Mouse (Mus musculus): ENCODE data around the gene Rho. TPM values are rescaled to one million over a fixed set of nuclear protein-coding genes. Genes with fewer than 3 reads are reported as not detected.

The Rho gene
- total RNA-seq, 2 experiments from 2014 or later = 0.89 to 1.0 TPM

GRCm38 (mm10) chr6:115914511-115915202, 16.9 kb upstream of the Rho start:
- DNase-seq (ENCODE audit: low spot score in 2 of 2) = peak; percentile 54 to 82

DNA sequence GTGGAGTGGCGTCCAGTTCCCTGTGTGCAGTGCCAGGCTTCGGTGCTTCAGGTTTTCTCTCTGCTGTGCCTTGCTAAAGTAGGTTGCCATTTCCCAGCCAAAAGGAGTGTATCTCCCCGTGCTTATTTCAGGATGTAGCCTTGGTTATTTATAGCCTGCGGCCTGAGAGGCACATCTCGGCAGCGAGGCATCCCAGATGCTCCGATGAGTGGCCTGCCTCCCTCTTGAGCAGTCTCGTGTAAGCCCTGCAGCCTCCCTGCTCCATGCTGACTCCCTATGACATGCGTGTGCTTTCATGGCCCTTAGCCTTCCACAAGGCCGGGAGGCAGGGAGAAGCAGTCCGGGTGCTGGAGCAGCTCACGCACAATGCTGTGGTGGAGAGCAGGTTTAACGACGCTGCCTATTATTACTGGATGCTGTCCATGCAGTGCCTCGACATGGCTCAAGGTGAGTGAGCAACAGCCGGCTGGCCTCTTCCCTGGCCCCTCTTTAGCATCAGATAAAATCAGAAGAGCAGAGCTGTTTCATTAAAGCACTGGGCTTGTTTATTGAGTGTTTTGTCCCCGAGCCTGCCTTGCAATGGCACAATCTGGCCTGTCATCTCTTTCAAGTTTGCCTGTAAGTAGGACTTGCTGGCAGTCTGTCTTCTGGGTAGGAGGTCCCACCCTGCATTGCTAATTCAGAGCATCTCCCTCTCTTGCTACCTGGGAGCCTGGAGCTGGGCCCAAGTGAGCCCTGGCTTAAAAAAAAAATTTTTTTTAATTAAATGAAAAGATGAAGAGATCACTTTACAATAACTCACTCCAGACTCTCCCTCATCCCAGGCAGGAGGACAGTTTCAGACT, 15.7 kb upstream of the Rho start:
- DNase-seq (ENCODE audit: low spot score in 2 of 2) = no peak

- no peak for DNase-seq (ENCODE audit: low spot score in 2 of 2)
Measured at GRCm38 (mm10) chr6:115916611-115917010, 14.9 kb upstream of the Rho start.

DNA sequence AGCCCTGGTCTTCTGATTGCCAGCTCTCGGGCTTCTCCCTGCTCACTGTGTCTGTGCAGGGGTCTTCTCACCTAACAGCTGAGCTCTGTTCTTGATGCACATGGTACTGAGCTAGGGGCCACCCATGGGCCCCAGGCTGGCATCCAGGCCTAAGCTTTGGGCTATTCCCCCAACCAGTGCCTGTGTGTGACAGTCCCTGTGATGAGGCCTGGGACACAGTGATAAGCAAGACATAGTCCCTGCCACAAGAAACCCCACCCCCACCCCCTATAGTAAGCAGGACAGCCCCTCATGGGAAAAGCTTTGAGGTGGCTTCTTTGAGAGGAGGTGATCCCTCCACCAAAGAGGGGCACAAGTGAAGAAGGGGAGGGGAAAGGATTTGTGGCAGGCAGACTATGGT, 12.9 kb upstream of the Rho start:
- no peak for DNase-seq (ENCODE audit: low spot score in 2 of 2)

- no peak for DNase-seq (ENCODE audit: low spot score in 2 of 2)
Measured at GRCm38 (mm10) chr6:115919876-115920275, 11.7 kb upstream of the Rho start.

DNA sequence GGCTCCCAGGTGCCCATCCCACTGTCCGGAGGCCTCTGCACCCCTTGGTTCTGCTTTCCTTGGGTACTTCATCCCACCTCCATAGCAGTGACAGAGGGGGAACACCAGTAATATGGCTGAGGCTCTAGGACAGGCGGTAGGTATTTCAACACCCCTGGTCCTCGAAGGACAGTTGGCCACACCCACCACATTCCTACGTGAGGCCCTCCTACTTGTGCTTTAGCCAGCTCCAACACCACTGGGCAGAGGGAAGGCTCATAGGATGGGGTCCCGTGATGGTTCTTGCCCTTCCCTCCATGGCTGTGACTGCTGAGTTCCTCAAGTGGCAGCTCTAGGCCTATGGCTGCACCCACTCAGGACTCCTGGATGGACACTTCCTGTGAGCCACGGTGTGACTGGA, 6.7 kb upstream of the Rho start:
- no peak for DNase-seq (ENCODE audit: low spot score in 2 of 2)

- DNase-seq (ENCODE audit: low spot score in 2 of 2) = no peak
Measured at GRCm38 (mm10) chr6:115926416-115926815, 5.1 kb upstream of the Rho start.

- no peak for DNase-seq (ENCODE audit: low spot score in 2 of 2)
Measured at GRCm38 (mm10) chr6:115927292-115928242, 4.0 kb upstream of the Rho start.

GRCm38 (mm10) chr6:115930018-115930417, 1.5 kb upstream of the Rho start:
- no peak for DNase-seq (ENCODE audit: low spot score in 2 of 2)

- DNase-seq (ENCODE audit: low spot score in 2 of 2) = no peak
Measured at GRCm38 (mm10) chr6:115932391-115932790, 843 bp downstream of the Rho start.

DNA sequence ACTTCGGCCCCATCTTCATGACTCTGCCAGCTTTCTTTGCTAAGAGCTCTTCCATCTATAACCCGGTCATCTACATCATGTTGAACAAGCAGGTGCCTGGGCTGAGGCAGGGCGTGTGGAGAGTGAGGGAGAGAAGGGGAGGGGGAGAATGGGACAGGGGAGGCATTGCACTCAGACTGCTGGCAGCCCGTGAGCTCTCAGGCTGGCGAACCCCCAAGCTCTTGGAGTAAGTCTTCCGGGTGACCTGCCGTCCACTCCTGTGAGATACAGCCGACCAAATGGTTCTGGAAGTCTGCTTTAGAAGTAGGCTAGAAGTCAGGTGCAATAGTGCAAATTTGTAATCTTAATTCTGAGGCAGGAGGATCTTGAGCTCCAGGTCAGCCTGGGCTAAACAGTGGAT, 4.0 kb downstream of the Rho start:
- DNase-seq (ENCODE audit: low spot score in 2 of 2) = no peak

DNA sequence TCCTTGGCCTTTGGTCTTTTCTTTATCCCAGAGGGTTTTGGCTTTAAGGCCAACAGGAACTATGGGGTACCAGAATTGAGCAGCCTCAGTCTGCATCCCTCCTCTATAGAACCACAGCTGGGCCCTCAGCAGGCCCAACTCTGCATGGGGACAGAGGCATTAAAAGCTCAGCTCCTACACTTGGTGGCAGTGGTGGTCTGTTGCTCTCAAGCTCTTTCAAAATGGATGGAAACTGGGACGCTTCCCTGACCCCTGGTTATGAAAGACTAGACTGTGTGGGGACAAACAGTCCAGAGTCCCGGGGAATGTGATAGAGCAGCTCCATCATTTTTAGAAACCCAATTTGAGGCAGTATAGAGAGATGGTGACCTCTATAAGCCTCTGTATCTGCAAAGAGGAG, 6.5 kb downstream of the Rho start:
- DNase-seq (ENCODE audit: low spot score in 2 of 2) = no peak

GRCm38 (mm10) chr6:115938798-115939197, 7.2 kb downstream of the Rho start:
- DNase-seq (ENCODE audit: low spot score in 2 of 2) = no peak

- no peak for DNase-seq (ENCODE audit: low spot score in 2 of 2)
Measured at GRCm38 (mm10) chr6:115940603-115941002, 9.1 kb downstream of the Rho start.

DNA sequence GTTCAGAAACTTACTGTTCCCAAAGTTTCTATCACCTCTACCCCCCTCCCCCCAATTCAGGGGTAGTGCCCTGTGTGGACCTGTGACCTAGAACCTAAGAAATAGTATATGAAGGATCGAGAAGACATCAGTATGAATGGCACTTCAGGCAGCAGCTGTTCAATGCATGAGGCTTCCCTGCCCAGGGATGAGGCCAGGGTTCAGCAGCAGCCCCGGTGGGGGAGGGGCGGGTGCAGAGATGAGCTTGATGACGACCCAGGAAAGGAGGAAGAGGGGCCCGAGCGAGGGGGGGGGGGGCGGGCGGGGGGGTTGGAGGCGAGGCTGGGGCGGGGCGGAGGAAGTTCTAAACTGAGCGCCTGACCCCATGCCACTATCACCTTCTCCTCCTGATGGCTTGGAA, 9.6 kb downstream of the Rho start:
- no peak for DNase-seq (ENCODE audit: low spot score in 2 of 2)

DNA sequence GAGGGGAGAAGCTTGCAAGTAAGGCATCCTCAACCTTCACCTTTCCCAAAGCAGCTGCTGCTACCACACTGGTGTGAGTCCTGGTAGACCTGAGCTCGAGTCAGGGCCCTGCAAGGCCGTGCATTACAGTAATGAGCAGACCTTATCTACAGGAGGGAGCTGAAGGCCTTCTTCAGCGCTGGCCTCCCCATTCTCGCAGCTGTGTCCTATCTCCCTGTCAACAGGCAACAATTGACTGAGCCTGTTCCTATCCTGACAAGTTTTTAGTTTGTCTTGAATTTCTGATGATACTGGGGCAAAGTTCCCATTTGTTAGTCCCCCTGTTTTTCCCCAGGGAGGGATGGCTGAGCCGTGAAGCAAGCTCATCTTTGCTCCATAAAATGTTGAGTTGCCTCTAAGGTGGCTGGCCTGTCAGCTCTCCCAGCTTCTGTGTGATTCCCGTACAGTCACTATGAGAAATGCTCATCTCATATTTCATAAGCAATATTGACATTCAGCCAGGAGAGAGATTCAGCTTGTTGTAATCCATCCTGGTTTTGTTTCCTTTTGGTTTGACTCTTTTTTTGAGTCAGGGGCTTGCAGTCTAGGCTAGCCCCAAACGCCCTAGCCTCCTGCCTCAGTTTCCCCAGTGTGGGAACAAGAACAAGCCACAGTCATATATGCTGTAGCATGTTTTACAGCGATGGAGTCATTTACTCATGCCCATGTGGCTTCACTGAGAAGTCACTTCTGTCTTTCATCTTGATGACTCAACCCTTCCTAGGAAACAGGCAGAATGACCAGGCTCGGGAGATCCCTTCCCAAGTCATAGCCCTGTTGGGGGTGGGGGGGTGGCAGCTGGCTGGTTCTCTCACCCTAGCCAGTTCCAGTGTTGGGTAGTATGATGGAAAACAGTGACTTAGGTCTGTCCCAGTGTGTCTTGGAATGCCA, 12.2 kb downstream of the Rho start:
- DNase-seq (ENCODE audit: low spot score in 2 of 2) = no peak

GRCm38 (mm10) chr6:115944638-115945037, 13.1 kb downstream of the Rho start, which contains the start of gene H1foo:
TSS of gene H1foo (plus strand) at chr6:115944938.
- no peak for DNase-seq (ENCODE audit: low spot score in 2 of 2)

DNA sequence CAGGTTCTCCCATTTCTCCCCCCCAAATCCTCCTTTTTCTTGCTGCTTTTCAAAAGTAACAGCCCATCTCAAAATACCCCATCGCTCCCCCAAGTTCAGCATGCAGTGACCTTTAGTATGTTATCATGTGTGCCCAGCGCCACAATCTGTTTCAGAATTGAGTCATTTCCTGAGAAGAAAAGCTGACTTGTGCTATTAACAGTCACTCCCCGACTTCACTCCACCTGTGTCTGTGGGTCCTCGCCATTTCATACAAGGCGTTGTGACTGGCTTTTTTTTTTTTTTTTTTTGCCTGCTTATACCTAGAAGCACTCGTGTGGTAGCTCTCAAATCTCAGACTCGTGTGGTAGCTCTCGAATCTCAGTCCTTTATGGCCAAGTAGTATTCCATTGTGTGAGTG, 14.1 kb downstream of the Rho start:
- DNase-seq (ENCODE audit: low spot score in 2 of 2) = no peak

DNA sequence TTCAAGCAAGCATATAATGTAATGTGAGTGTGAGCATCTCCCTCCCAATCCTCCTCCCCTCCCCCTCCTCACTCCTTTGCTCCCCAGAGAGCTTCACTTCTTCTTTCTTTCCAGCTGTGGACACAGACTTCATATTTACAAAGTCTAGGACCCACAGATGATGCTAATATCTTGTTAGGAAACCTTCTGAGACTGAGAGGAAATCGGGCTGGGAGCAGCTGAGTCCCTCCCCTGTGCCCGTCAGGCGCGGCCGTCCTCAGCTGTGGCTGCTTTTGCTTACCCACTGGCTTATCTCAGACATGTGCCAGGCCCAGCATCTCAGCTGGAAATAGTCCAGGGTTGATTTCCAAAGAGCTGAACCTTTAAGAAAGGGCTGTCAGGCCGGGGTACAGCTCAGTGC, 14.8 kb downstream of the Rho start:
- no peak for DNase-seq (ENCODE audit: low spot score in 2 of 2)

GRCm38 (mm10) chr6:115954506-115955074, 23.0 kb downstream of the Rho start:
- no peak for DNase-seq (ENCODE audit: low spot score in 2 of 2)
